Mouse (Mus musculus): ENCODE results near the gene Gxylt2. TPM values are rescaled to one million over a fixed set of nuclear protein-coding genes. Genes with fewer than 3 reads are reported as not detected.

Gene Gxylt2
- total and polyA plus RNA-seq, 3 experiments, result 0.03 TPM; not detected in 2

DNA sequence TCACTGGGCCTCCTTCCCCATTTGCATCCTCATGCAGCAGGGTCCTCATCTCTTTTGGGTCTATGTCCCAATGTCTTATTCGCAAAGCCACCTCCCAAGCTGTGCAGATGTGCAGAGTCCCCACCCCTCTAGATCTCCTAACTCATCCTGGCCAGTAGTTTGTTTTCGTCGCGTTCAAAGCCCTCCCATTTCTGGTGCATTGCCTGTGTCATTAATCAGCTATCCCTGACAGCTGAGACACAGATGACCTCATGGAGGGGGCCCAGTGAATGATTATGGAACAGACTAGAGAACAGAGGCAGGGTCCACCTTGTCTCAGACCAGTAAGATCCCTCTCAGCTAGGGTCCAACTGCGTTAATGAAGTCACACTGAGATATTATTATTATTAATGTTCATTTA, 6.3 kb downstream of the Gxylt2 start:
- no peaks in the 10 kb centered on the region for H3K36me3 ChIP-seq (replicated peaks in 1 of 2; ENCODE audit: control insufficient read depth in 1 of 2, insufficient read depth in 1 of 2, low read length in 1 of 2)
- H3K27ac ChIP-seq (ENCODE audit: insufficient read depth, low read depth), result no peak overlapping the region
- H3K9me3 ChIP-seq (replicated peaks; ENCODE audit: low read length), result no peaks in the 10 kb centered on the region
- DNase-seq (ENCODE audit: extremely low read depth), result no peak
- H3K4me1 ChIP-seq (ENCODE audit: control insufficient read depth in 1 of 2, insufficient read depth in 2 of 2), result peaks cover 10 to 15% of the 10 kb centered on the region in 2 experiments; a peak in 3 of 4 replicates
- H3K79me2 ChIP-seq (replicated peaks; ENCODE audit: control insufficient read depth, extremely low read depth, insufficient read depth, poor library complexity, severe bottlenecking), result no peaks in the 10 kb centered on the region
- no peak for TF ChIP-seq BHLHE40 (IDR thresholded peaks at IDR 0.05; ENCODE audit: low read depth, low read length)
- no peak for TF ChIP-seq KAT2A (IDR thresholded peaks at IDR 0.05; ENCODE audit: insufficient replicate concordance, low read length)
- TF ChIP-seq PAX5 (IDR thresholded peaks at IDR 0.05; ENCODE audit: low read length), result no peak
- TF ChIP-seq EP300 (IDR thresholded peaks at IDR 0.05; ENCODE audit: low read length), result no peak
- no peak for TF ChIP-seq E2F4 (IDR thresholded peaks at IDR 0.05; ENCODE audit: insufficient replicate concordance, low read depth, low read length)
- TF ChIP-seq JUND (conservative IDR thresholded peaks at IDR 0.05; ENCODE audit: low read depth, low read length), result no peak
- TF ChIP-seq MAZ (IDR thresholded peaks at IDR 0.05; ENCODE audit: low read depth, low read length), result no peak
- TF ChIP-seq MEF2A (IDR thresholded peaks at IDR 0.05; ENCODE audit: borderline replicate concordance, low read depth, low read length), result no peak
- TF ChIP-seq RCOR1 (conservative IDR thresholded peaks at IDR 0.05; ENCODE audit: low read depth, low read length), result no peak
- TF ChIP-seq MYC (IDR thresholded peaks at IDR 0.05; ENCODE audit: low read depth, low read length), result no peak
- TF ChIP-seq USF1 (IDR thresholded peaks at IDR 0.05; ENCODE audit: low read depth, low read length), result no peak
- no peak for TF ChIP-seq MXI1 (IDR thresholded peaks at IDR 0.05; ENCODE audit: low read depth, low read length)
- TF ChIP-seq MAFK (IDR thresholded peaks at IDR 0.05; ENCODE audit: insufficient replicate concordance, low read length), result no peak
- no peak for TF ChIP-seq NRF1 (IDR thresholded peaks at IDR 0.05; ENCODE audit: low read depth, low read length)
- TF ChIP-seq SIN3A (IDR thresholded peaks at IDR 0.05; ENCODE audit: low read length), result no peak
- no peak for TF ChIP-seq ZNF384 (IDR thresholded peaks at IDR 0.05; ENCODE audit: low read depth, low read length)
- no peak for TF ChIP-seq NELFE (IDR thresholded peaks at IDR 0.05; ENCODE audit: low read depth, low read length)
- no peak for TF ChIP-seq ETS1 (conservative IDR thresholded peaks at IDR 0.05; ENCODE audit: low read depth, low read length)
- dilution Hi-C loops (cut with MboI; ENCODE audit: extremely low pct_ligation_motif_present, extremely low pct_unique_long_range_greater_than_20kb, low sequenced_read_pairs), result no loop called here
- in situ Hi-C loops (cut with MboI; ENCODE audit: low pct_ligation_motif_present, low pct_unique_long_range_greater_than_20kb, low sequenced_read_pairs), result no loop called here
- H3K4me3 ChIP-seq (replicated peaks in 1 of 3; ENCODE audit: low read depth in 2 of 3, low read length in 2 of 3, poor library complexity in 1 of 3), result no peak overlapping the region
- no peak overlapping the region for H3K4me2 ChIP-seq (ENCODE audit: insufficient read depth, low read depth, poor library complexity, severe bottlenecking)
- H3K27me3 ChIP-seq (replicated peaks), result no peaks in the 10 kb centered on the region
- H3K9ac ChIP-seq (ENCODE audit: insufficient read depth, low read depth), result no peak overlapping the region

DNA sequence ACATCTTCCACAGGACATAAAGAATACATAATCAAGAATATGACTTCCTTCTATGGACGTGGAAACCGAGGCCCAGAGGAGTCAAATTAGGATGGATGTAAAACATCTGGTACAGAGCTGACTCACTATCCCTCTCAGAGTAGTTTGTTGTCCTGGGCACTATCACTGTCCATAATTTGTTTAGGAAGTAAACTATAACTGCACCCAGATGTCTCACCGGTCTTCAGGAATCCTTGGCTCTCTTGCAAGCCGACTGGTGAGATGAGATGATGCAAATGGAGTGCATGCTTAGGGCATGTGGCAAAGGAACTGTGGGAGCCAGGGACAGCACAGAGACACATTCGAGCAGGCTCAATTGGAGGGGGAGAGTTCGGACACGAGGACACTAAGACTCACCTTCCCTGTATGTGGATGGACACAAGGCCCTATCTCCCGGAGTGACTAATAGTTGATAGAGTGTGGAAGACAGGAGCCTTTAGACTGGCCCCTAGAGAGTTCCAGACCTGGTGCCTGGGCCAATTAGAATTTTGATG, 10.8 kb downstream of the Gxylt2 start:
- H3K27me3 ChIP-seq (replicated peaks), result no peaks in the 10 kb centered on the region
- no peak overlapping the region for H3K9ac ChIP-seq (ENCODE audit: insufficient read depth, low read depth)
- in situ Hi-C loops (cut with MboI; ENCODE audit: low pct_ligation_motif_present, low pct_unique_long_range_greater_than_20kb, low sequenced_read_pairs) (no loop called here), dilution Hi-C loops (cut with MboI; ENCODE audit: extremely low pct_ligation_motif_present, extremely low pct_unique_long_range_greater_than_20kb, low sequenced_read_pairs) (no loop called here)
- no peak for DNase-seq (ENCODE audit: extremely low read depth)
- H3K79me2 ChIP-seq (replicated peaks; ENCODE audit: control insufficient read depth, extremely low read depth, insufficient read depth, poor library complexity, severe bottlenecking), result no peaks in the 10 kb centered on the region
- H3K27ac ChIP-seq (ENCODE audit: insufficient read depth, low read depth), result no peak overlapping the region
- no peak overlapping the region for H3K4me2 ChIP-seq (ENCODE audit: insufficient read depth, low read depth, poor library complexity, severe bottlenecking)
- H3K4me1 ChIP-seq (ENCODE audit: control insufficient read depth in 1 of 2, insufficient read depth in 2 of 2), result no peaks in the 10 kb centered on the region
- H3K4me3 ChIP-seq (replicated peaks in 1 of 3; ENCODE audit: low read depth in 2 of 3, low read length in 2 of 3, poor library complexity in 1 of 3), result no peak overlapping the region
- no peaks in the 10 kb centered on the region for H3K36me3 ChIP-seq (replicated peaks in 1 of 2; ENCODE audit: control insufficient read depth in 1 of 2, insufficient read depth in 1 of 2, low read length in 1 of 2)
- TF ChIP-seq CTCF (conservative IDR thresholded peaks at IDR 0.05 in 1 of 2, IDR thresholded peaks at IDR 0.05 in 1 of 2; ENCODE audit: low read depth in 2 of 2, low read length in 2 of 2) (no peak), BHLHE40 (IDR thresholded peaks at IDR 0.05; ENCODE audit: low read depth, low read length) (no peak), EP300 (IDR thresholded peaks at IDR 0.05; ENCODE audit: low read length) (no peak), ELF1 (IDR thresholded peaks at IDR 0.05; ENCODE audit: low read depth, low read length) (no peak), E2F4 (IDR thresholded peaks at IDR 0.05; ENCODE audit: insufficient replicate concordance, low read depth, low read length) (no peak), MAZ (IDR thresholded peaks at IDR 0.05; ENCODE audit: low read depth, low read length) (no peak), MAX (IDR thresholded peaks at IDR 0.05; ENCODE audit: low read length) (no peak), JUND (conservative IDR thresholded peaks at IDR 0.05; ENCODE audit: low read depth, low read length) (no peak), POLR2AphosphoS2 (IDR thresholded peaks at IDR 0.05; ENCODE audit: low read depth, low read length) (no peak), ZKSCAN1 (IDR thresholded peaks at IDR 0.05; ENCODE audit: borderline replicate concordance, low read depth, low read length) (no peak)
- H3K9me3 ChIP-seq (replicated peaks; ENCODE audit: low read length), result no peaks in the 10 kb centered on the region

All from CH12.LX (cell line).